Mouse (Mus musculus): ENCODE measurements around the gene Kiss1r. TPM values are rescaled to one million over a fixed set of nuclear protein-coding genes. Genes with fewer than 3 reads are reported as not detected.

The Kiss1r gene
- total RNA-seq, 2 experiments from 2014 or later = 5.6 to 7.1 TPM

- no peak for DNase-seq (ENCODE audit: low spot score in 2 of 2)
- Histone ChIP-seq H3K27ac (peak overlapping the region; percentile 89), H3K4me3 (peak overlapping the region; percentile 99)
- no peak for TF ChIP-seq CTCF (conservative IDR thresholded peaks at IDR 0.05)
These were observed 44.0 kb downstream of the Kiss1r start for GRCm38 (mm10) chr10:79960671-79961294.

- no peak for DNase-seq (ENCODE audit: low spot score in 2 of 2)
- no peak overlapping the region for H3K27ac ChIP-seq
- TF ChIP-seq CTCF (conservative IDR thresholded peaks at IDR 0.05) = no peak
These were observed 48.0 kb downstream of the Kiss1r start for GRCm38 (mm10) chr10:79964727-79965126.

GRCm38 (mm10) chr10:79965325-79965724 lies 48.6 kb downstream of the Kiss1r start:
- no peak for DNase-seq (ENCODE audit: low spot score in 2 of 2)
- no peak overlapping the region for H3K27ac ChIP-seq
- H3K4me3 ChIP-seq = no peak overlapping the region
- no peak for TF ChIP-seq CTCF (conservative IDR thresholded peaks at IDR 0.05)

More at GRCm38 (mm10) chr10:79964727-79965126, 48.0 kb downstream of the Kiss1r start:
- H3K4me3 ChIP-seq = no peak overlapping the region

DNA sequence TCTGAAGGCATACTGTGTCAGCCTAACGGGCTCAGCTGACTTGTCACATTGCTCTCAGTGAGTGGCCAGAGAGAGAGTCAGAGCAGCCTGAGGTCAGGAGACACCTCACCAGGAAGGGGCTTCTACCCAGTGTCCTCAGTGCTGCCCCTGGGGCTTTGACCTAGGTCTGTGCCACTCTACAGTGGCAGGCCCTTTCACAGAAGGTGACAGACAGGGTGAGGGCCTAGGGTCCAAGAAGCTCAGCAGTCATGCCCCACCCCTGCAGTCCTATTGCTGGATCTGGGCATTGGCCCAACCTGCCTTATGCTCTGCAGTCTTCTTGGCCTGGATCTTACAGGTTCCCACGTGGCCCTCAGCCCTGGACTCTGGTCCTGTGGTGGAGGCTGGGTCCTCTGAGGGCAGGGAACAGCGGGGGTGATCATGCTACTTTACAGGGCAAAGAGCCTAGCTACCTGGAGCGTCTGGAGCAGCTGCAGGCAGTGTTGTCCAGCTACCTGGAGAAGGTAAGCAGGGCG lies 50.2 kb downstream of the Kiss1r start:
- no peak for TF ChIP-seq CTCF (conservative IDR thresholded peaks at IDR 0.05)
- no peak for DNase-seq (ENCODE audit: low spot score in 2 of 2)
- H3K4me3 ChIP-seq = no peak overlapping the region
- no peak overlapping the region for H3K27ac ChIP-seq

- Histone ChIP-seq H3K4me3 (no peak overlapping the region), H3K27ac (no peak overlapping the region)
- TF ChIP-seq CTCF (conservative IDR thresholded peaks at IDR 0.05) = no peak
- DNase-seq (ENCODE audit: low spot score in 2 of 2) = no peak
These were observed 51.4 kb downstream of the Kiss1r start for GRCm38 (mm10) chr10:79968181-79968580.

- TF ChIP-seq CTCF (conservative IDR thresholded peaks at IDR 0.05) = peak; percentile 50
- DNase-seq (ENCODE audit: low spot score in 2 of 2) = no peak
- no peak overlapping the region for H3K4me3 ChIP-seq
- no peak overlapping the region for H3K27ac ChIP-seq
These were observed 52.4 kb downstream of the Kiss1r start for GRCm38 (mm10) chr10:79969124-79969568.

DNA sequence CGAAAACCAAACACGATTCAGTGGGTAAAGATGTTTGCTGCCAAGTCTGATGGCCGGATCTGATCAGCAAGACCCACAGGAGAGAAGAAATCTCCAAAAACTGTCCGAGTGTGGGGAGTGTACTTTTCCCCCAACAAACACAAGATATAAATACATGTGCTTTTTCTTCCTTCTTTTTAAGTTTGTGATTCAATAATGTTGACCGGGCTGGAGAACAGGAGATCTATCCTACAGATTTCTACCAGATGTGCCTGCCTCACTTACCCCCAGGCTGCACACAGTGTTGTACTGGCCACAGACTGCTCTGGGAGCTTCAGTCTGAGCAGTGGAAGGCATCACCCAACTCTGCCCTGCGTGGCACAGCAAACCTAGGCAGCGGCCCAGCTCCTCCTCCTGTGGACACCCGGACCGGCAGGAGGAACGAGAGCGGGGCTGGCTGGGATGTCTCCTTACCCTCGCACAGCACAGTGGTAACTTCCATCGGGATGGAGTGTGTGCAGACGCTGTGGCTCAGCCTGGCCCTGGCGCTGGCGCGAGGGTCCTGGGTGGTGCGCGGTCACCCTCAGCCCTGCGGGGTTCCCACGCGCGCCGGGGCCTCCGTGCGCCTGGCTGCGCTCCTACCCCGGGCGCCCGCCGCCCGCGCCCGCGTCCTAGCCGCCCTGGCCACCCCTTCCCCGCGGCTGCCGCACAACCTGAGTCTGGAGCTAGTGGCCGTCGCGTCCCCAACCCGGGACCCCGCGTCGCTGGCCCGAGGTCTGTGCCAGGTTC lies 53.8 kb downstream of the Kiss1r start, which contains the start of gene Grin3b:
Grin3b (plus strand) TSS at position 301 of the 768 bp plus-strand sequence.
- TF ChIP-seq CTCF (conservative IDR thresholded peaks at IDR 0.05) = no peak
- DNase-seq (ENCODE audit: low spot score in 2 of 2) = no peak
- Histone ChIP-seq H3K4me3 (peak within 1 kb of the TSS; percentile 24; the same call in 1 of the 2 replicates), H3K27ac (no peak within 1 kb of the TSS)

DNA sequence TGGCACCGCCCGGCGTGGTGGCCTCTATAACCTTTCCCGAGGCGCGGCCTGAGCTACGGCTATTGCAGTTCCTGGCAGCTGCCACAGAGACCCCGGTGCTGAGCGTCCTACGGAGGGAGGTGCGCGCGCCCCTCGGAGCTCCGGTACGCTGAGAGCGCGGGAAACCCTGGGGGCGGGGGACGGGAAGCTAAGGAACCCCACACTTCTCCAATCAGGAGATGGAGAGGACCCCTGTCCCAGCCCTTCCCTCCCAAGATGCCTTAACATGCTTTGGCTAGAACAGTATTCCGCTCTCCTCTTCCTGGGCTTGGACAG lies 54.4 kb downstream of the Kiss1r start:
- peak overlapping the region; percentile 24; the same call in 1 of the 2 replicates for H3K4me3 ChIP-seq

More for the DNA sequence above, 54.4 kb downstream of the Kiss1r start:
- no peak for TF ChIP-seq CTCF (conservative IDR thresholded peaks at IDR 0.05)
- H3K27ac ChIP-seq = no peak overlapping the region
- no peak for DNase-seq (ENCODE audit: low spot score in 2 of 2)

Other genes with a start within 250 kb of the Kiss1r start
- gene Tpgs1, start 247.6 kb upstream of the Kiss1r start, total RNA-seq (2021) = 10 to 100 TPM; 67.8 to 73.5 TPM
- 10 to 100 TPM; 73.1 to 79.8 TPM for gene Cdc34, start 234.8 kb upstream of the Kiss1r start, total RNA-seq (2021)
- gene Gzmm, start 228.0 kb upstream of the Kiss1r start, total RNA-seq (2021) = 1 to 10 TPM; 3.3 to 4.0 TPM
- gene Bsg, start 212.5 kb upstream of the Kiss1r start, total RNA-seq (2021) = 100 to 1,000 TPM; 538 TPM
- gene Hcn2, start 200.3 kb upstream of the Kiss1r start, total RNA-seq (2021) = 100 to 1,000 TPM; 118 TPM
- gene Polrmt, start 170.4 kb upstream of the Kiss1r start, total RNA-seq (2021) = 10 to 100 TPM; 44.5 to 50.6 TPM
- 1 to 10 TPM; 1.9 to 2.8 TPM for gene Fgf22, start 161.9 kb upstream of the Kiss1r start, total RNA-seq (2021)
- 10 to 100 TPM; 85.0 to 88.3 TPM for gene Rnf126, start 150.0 kb upstream of the Kiss1r start, total RNA-seq (2021)
- 1 to 10 TPM; 2.5 to 2.7 TPM for gene Fstl3, start 139.7 kb upstream of the Kiss1r start, total RNA-seq (2021)
- under 1 TPM; 0.26 to 0.37 TPM for gene Prss57, start 126.0 kb upstream of the Kiss1r start, total RNA-seq (2021)
- gene Palm, start 123.4 kb upstream of the Kiss1r start, total RNA-seq (2021) = 100 to 1,000 TPM; 275 to 277 TPM
- 1 to 10 TPM in 1 of 2 experiments, under 1 TPM in 1; 0.54 to 1.1 TPM for gene Misp, start 96.0 kb upstream of the Kiss1r start, total RNA-seq (2021)
- gene Ptbp1, start 62.5 kb upstream of the Kiss1r start, total RNA-seq (2021) = 10 to 100 TPM; 56.9 to 58.7 TPM
- gene Prtn3, start 42.5 kb upstream of the Kiss1r start, total RNA-seq (2021) = 1 to 10 TPM; 1.5 to 2.6 TPM
- 10 to 100 TPM; 33.7 to 37.1 TPM for gene Plppr3, start 42.3 kb upstream of the Kiss1r start, total RNA-seq (2021)
- not detected for gene Elane, start 30.7 kb upstream of the Kiss1r start, total RNA-seq (2021)
- gene Cfd, start 26.1 kb upstream of the Kiss1r start, total RNA-seq (2021) = not detected
- 10 to 100 TPM; 57.7 to 59.3 TPM for gene Med16, start 8.0 kb upstream of the Kiss1r start, total RNA-seq (2021)
- not detected for gene Gm26602, start 6.1 kb upstream of the Kiss1r start, total RNA-seq (2021)
- 100 to 1,000 TPM; 365 to 385 TPM for gene R3hdm4, start 4.2 kb downstream of the Kiss1r start, total RNA-seq (2021)
- 1 to 10 TPM; 7.5 to 8.5 TPM for gene Arid3a, start 10.1 kb downstream of the Kiss1r start, total RNA-seq (2021)
- gene Wdr18, start 43.2 kb downstream of the Kiss1r start, total RNA-seq (2021) = 10 to 100 TPM; 44.8 to 47.0 TPM
- under 1 TPM in 1 of 2 experiments, not detected in 1; 0.15 TPM for gene Grin3b, start 53.7 kb downstream of the Kiss1r start, total RNA-seq (2021)
- gene Tmem259, start 67.4 kb downstream of the Kiss1r start, total RNA-seq (2021) = 100 to 1,000 TPM; 124 TPM
- 1 to 10 TPM; 5.4 to 5.6 TPM for gene Cnn2, start 71.6 kb downstream of the Kiss1r start, total RNA-seq (2021)
- gene Abca7, start 79.5 kb downstream of the Kiss1r start, total RNA-seq (2021) = 10 to 100 TPM; 10.7 to 11.0 TPM
- gene Arhgap45, start 99.7 kb downstream of the Kiss1r start, total RNA-seq (2021) = 1 to 10 TPM; 3.7 to 4.4 TPM
- 10 to 100 TPM; 77.8 to 79.1 TPM for gene Polr2e, start 122.8 kb downstream of the Kiss1r start, total RNA-seq (2021)
- gene Gpx4, start 130.2 kb downstream of the Kiss1r start, total RNA-seq (2021) = 100 to 1,000 TPM; 440 to 464 TPM
- 10 to 100 TPM; 22.4 to 23.4 TPM for gene Sbno2, start 188.6 kb downstream of the Kiss1r start, total RNA-seq (2021)
- gene Stk11, start 198.8 kb downstream of the Kiss1r start, total RNA-seq (2021) = 10 to 100 TPM; 96.8 to 97.7 TPM
- gene Atp5d, start 221.7 kb downstream of the Kiss1r start, total RNA-seq (2021) = 100 to 1,000 TPM; 332 to 344 TPM
- 100 to 1,000 TPM; 331 to 341 TPM for gene Cbarp, start 223.9 kb downstream of the Kiss1r start, total RNA-seq (2021)
- 10 to 100 TPM; 53.1 to 54.5 TPM for gene Midn, start 231.3 kb downstream of the Kiss1r start, total RNA-seq (2021)
- gene Cirbp, start 249.0 kb downstream of the Kiss1r start, total RNA-seq (2021) = 100 to 1,000 TPM in 1 of 2 experiments, 10 to 100 TPM in 1; 88.3 to 103 TPM

All from layer of hippocampus, adult 2 months (tissue).